Mouse (Mus musculus): ENCODE measurements around the gene Mast3. TPM values are rescaled to one million over a fixed set of nuclear protein-coding genes. Genes with fewer than 3 reads are reported as not detected.

The Mast3 gene
- polyA plus RNA-seq, 1 experiment = 32.5 TPM

DNA sequence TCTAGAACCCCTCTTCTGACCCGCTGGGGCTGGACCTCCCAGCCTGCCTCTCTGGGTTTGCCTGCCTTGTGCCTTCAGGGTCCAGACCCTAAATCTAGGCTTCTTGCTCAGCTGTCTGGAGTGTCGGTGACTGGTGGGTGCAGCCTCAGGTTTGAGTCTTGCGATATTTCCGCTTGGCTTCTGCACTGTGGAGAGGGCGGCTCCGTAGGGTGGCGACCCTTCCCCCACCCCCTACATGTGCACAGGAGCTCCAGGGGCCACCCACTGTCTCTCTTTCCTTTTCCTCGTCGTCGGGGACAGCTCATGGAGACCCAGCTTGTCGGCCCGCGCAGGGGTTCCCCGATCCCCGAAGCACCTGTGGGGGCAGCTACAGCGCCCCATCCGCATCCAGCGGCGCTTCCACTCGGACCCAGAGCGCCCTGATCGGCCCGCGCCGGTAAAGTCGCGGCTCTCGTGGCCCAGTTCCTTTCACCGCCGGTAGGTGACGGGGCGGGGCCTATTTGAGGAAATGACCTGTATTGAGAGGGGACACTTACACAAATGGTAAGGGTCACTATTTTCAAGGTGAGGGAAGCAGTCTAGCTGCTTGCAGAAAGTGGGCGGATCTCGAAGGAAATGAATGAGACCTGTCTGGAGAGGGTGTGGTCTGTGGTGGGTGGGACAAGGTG, 74.9 kb downstream of the Mast3 start:
- no peak overlapping the region for H3ac ChIP-seq (ENCODE audit: control insufficient read depth, insufficient read length, low read depth)
- no peaks in the 10 kb centered on the region for H3K79me2 ChIP-seq (ENCODE audit: control insufficient read depth, insufficient read depth)
- no peaks in the 10 kb centered on the region for H3K36me3 ChIP-seq (ENCODE audit: control insufficient read depth, insufficient read depth)
- TF ChIP-seq FOSL1 (IDR thresholded peaks at IDR 0.05; ENCODE audit: insufficient read depth, low read length, poor library complexity, severe bottlenecking) (no peak), MYOD1 (IDR thresholded peaks at IDR 0.05; ENCODE audit: control insufficient read depth, insufficient read length, low read depth) (no peak), CTCF (IDR thresholded peaks at IDR 0.05; ENCODE audit: control insufficient read depth, insufficient read depth, insufficient read length) (no peak)
- H3K27me3 ChIP-seq (ENCODE audit: control insufficient read depth, insufficient read depth, insufficient read length) = peaks cover 14% of the 10 kb centered on the region
- H3K4me3 ChIP-seq (ENCODE audit: insufficient read depth, poor library complexity, severe bottlenecking) = no peak overlapping the region
- no peaks in the 10 kb centered on the region for H3K79me3 ChIP-seq (ENCODE audit: low read depth)

Small RNA genes lying within 50 kb of the gene (microRNA-seq; reads per million reads assigned to microRNA genes)
- 0.44 reads per million, percentile 6 among the genes with 10 or more reads in this experiment for gene Mir7240 (ENCODE audit: borderline microRNAs expressed)

Other genes with a start within 250 kb of the Mast3 start
- gene Isyna1, start 210.7 kb downstream of the Mast3 start, polyA plus RNA-seq (2012; fragmentation: generic; extraction: Trizol) = 78.6 TPM
- 193 TPM for gene Ssbp4, start 196.2 kb downstream of the Mast3 start, polyA plus RNA-seq (2012; fragmentation: generic; extraction: Trizol)
- not detected for gene Lrrc25, start 188.9 kb downstream of the Mast3 start, polyA plus RNA-seq (2012; fragmentation: generic; extraction: Trizol)
- 20.9 TPM for gene Gdf15, start 172.6 kb downstream of the Mast3 start, polyA plus RNA-seq (2012; fragmentation: generic; extraction: Trizol)
- 34.9 TPM for gene Pgpep1, start 144.7 kb downstream of the Mast3 start, polyA plus RNA-seq (2012; fragmentation: generic; extraction: Trizol)
- 300 TPM for gene Lsm4, start 131.8 kb downstream of the Mast3 start, polyA plus RNA-seq (2012; fragmentation: generic; extraction: Trizol)
- gene Jund, start 106.1 kb downstream of the Mast3 start, polyA plus RNA-seq (2012; fragmentation: generic; extraction: Trizol) = 128 TPM
- gene Iqcn, start 101.6 kb downstream of the Mast3 start, polyA plus RNA-seq (2012; fragmentation: generic; extraction: Trizol) = 0.01 TPM
- not detected for gene Gm3336, start 86.5 kb downstream of the Mast3 start, polyA plus RNA-seq (2012; fragmentation: generic; extraction: Trizol)
- gene Pde4c, start 81.3 kb downstream of the Mast3 start, polyA plus RNA-seq (2012; fragmentation: generic; extraction: Trizol) = 0.01 TPM
- 14.4 TPM for gene Rab3a, start 50.4 kb downstream of the Mast3 start, polyA plus RNA-seq (2012; fragmentation: generic; extraction: Trizol)
- 86.8 TPM for gene Mpv17l2, start 44.1 kb downstream of the Mast3 start, polyA plus RNA-seq (2012; fragmentation: generic; extraction: Trizol)
- 71.7 TPM for gene Pik3r2, start 28.3 kb downstream of the Mast3 start, polyA plus RNA-seq (2012; fragmentation: generic; extraction: Trizol)
- 29.3 TPM for gene Il12rb1, start 3.4 kb upstream of the Mast3 start, polyA plus RNA-seq (2012; fragmentation: generic; extraction: Trizol)
- 4.4 TPM for gene Arrdc2, start 34.7 kb upstream of the Mast3 start, polyA plus RNA-seq (2012; fragmentation: generic; extraction: Trizol)
- gene Kcnn1, start 58.2 kb upstream of the Mast3 start, polyA plus RNA-seq (2012; fragmentation: generic; extraction: Trizol) = 3.2 TPM
- gene Ccdc124, start 68.9 kb upstream of the Mast3 start, polyA plus RNA-seq (2012; fragmentation: generic; extraction: Trizol) = 142 TPM
- 0.13 TPM for gene Slc5a5, start 87.7 kb upstream of the Mast3 start, polyA plus RNA-seq (2012; fragmentation: generic; extraction: Trizol)
- gene Rpl18a, start 92.4 kb upstream of the Mast3 start, polyA plus RNA-seq (2012; fragmentation: generic; extraction: Trizol) = 4,918 TPM
- gene Map1s, start 100.9 kb upstream of the Mast3 start, polyA plus RNA-seq (2012; fragmentation: generic; extraction: Trizol) = 59.7 TPM